Mouse (Mus musculus): ENCODE measurements around the gene Morn1. TPM values are rescaled to one million over a fixed set of nuclear protein-coding genes. Genes with fewer than 3 reads are reported as not detected.

Morn1 gene
- polyA plus RNA-seq, 1 experiment from 2014 or later, result 4.6 TPM

DNA sequence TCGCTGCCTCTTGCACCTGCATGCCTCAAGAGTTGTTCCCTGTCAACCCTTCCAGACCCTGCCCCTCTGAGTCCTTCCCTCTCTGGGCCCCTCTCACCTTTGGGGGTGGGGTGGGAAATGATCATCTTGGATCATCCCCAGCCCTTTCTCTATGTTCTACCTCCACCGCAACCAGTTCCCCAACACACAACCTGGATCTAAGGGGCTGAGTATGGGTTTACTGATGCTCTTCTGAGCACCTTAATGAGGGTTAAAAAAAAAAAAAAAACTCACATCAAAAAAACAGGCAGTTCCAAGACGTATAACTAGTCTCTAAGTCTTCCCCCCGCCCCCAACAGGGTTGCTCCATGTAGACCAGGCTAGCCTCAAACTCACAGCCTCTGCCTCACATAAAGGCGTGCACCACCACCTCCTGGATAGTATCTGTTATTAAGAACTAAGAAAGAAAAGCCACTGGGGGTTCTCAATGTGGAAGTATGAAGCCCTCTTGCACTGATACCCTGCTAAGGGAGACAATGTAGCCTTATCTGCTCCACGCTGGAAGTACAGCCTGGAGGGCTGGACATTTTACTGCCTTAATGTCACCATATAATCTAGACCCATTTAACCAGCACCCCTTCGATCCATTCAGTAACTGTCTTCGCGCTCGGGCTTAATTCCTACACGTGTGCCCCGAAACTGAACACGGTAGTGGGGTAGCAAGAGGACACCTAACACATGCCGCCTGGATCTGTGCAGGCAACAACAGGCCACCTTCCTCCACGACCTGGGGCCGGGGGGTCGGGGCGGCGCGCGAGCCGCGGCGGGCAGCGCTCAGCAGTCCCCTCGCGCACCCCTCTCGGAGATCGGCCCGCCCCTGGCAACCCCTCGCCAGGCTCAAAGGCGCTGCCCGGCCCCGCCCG lies 920 bp upstream of the Morn1 start:
- Histone ChIP-seq H3K27me3 (ENCODE audit: insufficient read depth, poor library complexity, severe bottlenecking) (no peaks in the 10 kb centered on the region), H3K36me3 (peaks cover 32% of the 10 kb centered on the region), H3K9me3 (no peaks in the 10 kb centered on the region), H3K4me1 (peaks cover 38% of the 10 kb centered on the region), H3K27ac (peak overlapping the region; percentile 96), H3K4me3 (peak overlapping the region; percentile 97)
- no peak for DNase-seq (ENCODE audit: low spot score)
- WGBS, result 6% methylated on average over 32 of the region's 35 CpGs

DNA sequence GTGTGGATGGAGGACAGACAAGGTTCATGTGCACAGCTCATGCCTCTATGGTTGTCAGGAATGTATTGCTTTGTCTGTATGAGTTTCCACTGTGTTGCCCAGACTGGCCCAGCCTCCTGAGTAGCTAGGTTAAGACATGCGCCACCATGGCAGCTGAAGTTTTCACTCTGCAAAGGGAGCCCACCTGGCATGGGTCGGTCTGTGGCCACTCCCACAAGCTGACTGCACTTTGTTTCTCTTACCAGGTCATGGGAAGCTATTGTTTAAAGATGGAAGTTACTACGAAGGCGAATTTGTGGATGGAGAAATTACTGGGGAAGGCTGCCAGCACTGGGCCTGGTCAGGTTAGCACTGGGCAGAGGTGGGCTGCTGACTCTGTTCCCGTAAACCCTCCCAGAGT lies 2.9 kb downstream of the Morn1 start:
- WGBS, result 90% methylated on average over 5 of the region's 5 CpGs
- no peak for DNase-seq (ENCODE audit: low spot score)
- Histone ChIP-seq H3K27ac (no peak overlapping the region), H3K4me1 (peaks cover 24% of the 10 kb centered on the region), H3K9me3 (no peaks in the 10 kb centered on the region), H3K36me3 (peaks cover 6% of the 10 kb centered on the region), H3K27me3 (ENCODE audit: insufficient read depth, poor library complexity, severe bottlenecking) (no peaks in the 10 kb centered on the region), H3K4me3 (no peak overlapping the region)

DNA sequence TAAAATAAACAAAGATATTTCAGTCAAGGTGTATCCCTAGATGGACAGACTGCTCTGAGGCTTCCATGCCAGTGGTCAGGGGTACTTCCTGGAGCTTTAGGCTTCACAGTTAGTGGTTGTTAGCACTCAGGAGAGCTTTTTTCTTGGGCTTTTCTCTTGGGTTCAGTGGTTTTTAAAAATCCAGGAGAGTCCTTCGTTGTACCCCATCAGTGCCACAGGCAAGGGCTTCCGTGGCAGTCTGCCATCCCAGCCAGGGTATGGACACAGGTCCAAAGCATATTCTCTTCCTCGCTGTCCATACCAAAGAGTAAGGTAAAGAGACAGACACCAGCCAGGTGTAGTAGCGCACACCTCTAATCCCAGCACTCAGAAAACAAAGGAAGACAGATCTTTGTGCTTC lies 3.8 kb downstream of the Morn1 start:
- Histone ChIP-seq H3K27me3 (ENCODE audit: insufficient read depth, poor library complexity, severe bottlenecking) (no peaks in the 10 kb centered on the region), H3K27ac (no peak overlapping the region), H3K36me3 (peaks cover 6% of the 10 kb centered on the region), H3K9me3 (no peaks in the 10 kb centered on the region), H3K4me1 (peaks cover 22% of the 10 kb centered on the region), H3K4me3 (no peak overlapping the region)
- DNase-seq (ENCODE audit: low spot score), result no peak
- 85% methylated on average over 4 of the region's 4 CpGs for WGBS

DNA sequence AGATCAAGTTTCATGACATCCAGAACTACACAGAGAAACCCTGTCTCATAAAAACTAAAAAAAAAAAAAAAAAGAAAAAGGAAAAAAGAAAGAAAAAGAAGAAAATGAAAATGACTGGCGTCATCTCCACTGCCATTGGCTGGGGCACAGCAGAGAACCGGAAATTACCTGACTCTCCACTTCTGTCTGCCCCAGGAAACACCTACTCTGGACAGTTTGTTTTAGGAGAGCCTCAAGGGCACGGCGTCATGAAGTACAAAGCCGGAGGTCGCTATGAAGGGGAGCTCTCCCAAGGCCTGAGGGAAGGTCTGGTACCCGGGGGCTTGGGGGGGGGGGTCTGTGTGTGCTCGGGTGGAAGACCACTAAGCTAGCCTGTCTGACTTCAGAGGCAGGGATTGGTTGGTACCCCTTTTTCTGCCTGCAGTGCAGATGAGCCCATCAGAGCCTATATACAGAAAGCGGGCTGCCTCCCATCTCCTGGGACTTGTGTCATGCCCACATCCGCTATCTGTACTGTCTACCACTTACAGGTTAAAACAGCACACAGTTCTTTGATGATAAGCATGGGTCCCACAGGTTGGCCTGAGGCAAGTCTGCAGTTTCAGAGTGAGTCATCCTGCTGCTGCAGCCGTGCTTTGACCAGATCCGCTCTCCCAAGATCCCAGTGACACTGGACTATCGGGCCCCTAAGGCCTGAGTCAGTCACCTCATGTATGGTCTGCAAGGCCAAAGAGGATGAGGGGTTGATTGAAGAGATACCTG lies 4.5 kb downstream of the Morn1 start:
- Histone ChIP-seq H3K27me3 (ENCODE audit: insufficient read depth, poor library complexity, severe bottlenecking) (no peaks in the 10 kb centered on the region), H3K9me3 (no peaks in the 10 kb centered on the region), H3K27ac (no peak overlapping the region), H3K4me3 (no peak overlapping the region), H3K36me3 (peaks cover 6% of the 10 kb centered on the region), H3K4me1 (peaks cover 23% of the 10 kb centered on the region)
- DNase-seq (ENCODE audit: low spot score), result no peak
- 88% methylated on average over 13 of the region's 13 CpGs for WGBS

DNA sequence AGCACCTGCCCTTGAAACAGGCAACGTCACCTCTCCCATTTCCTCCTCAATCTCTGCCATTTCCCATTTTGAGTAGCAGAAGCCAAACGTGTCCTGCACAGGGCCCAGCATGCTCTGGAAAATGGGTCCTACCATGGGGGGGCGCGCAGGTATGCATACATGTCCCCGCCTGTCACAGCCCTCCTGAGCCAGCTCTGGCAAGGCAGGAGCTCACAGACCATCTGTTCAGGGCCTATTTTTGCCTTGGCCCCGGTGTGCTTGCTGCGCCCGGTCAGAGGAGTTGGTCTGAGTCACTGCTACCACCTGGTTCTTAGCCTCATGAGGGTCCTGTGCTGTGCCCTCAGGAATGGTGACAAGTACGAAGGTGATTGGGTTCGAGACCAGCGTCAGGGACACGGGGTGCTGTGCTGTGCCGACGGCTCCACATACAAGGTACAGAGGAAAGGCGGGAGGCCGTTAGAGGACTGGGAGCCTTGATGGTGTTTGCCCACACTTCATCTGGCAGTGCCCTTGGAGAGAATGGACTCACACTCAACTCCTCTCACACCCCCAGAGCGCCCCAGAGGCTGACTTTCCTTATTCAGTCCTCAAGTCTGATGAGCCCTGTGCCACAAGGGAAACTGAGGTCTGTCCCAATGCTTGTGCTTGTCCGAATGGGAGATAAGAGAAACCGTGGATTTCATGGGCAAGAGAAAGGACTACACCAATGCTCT lies 6.5 kb downstream of the Morn1 start:
- H3K9me3 ChIP-seq, result no peaks in the 10 kb centered on the region
- H3K36me3 ChIP-seq, result peaks cover 6% of the 10 kb centered on the region
- DNase-seq (ENCODE audit: low spot score), result no peak
- H3K27ac ChIP-seq, result no peak overlapping the region
- WGBS, result 88% methylated on average over 19 of the region's 19 CpGs
- H3K27me3 ChIP-seq (ENCODE audit: insufficient read depth, poor library complexity, severe bottlenecking), result no peaks in the 10 kb centered on the region
- H3K4me1 ChIP-seq, result peaks cover 21% of the 10 kb centered on the region
- no peak overlapping the region for H3K4me3 ChIP-seq

DNA sequence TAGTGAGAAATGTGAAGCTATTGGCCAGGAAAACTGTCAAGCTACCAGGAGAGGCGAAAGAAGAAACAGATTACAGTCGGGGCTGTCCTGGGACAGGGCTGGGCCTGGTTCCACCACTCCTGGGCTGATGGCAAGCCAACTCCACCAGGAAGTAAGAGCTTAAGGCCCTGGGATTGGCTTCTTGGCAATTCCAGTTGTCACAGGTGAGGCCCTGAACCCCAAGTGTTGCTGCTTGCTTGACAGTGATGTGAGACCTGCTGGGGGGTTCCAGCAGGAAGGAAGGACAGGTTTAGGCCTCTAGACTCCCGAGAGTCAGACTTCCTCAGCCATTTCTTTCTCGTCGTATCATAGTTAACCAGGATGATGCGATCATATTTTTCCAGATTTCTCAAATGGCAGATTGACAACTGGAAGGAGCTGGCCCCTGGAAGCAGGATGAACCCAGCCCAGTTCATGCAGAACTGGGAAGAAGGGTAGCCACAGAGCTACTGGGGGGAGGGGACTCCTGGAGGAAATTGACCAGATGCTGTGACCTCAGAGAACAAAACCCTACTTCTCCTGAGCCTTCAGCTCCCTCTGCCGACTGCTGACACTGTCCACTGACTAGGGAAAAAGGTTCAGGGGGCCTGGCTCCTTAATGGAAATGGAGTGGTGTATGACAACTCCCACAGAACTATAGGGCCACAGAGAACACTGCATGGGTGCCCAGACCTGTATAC lies 7.2 kb downstream of the Morn1 start:
- WGBS, result 75% methylated on average over 7 of the region's 7 CpGs
- Histone ChIP-seq H3K27me3 (ENCODE audit: insufficient read depth, poor library complexity, severe bottlenecking) (no peaks in the 10 kb centered on the region), H3K27ac (no peak overlapping the region)

DNA sequence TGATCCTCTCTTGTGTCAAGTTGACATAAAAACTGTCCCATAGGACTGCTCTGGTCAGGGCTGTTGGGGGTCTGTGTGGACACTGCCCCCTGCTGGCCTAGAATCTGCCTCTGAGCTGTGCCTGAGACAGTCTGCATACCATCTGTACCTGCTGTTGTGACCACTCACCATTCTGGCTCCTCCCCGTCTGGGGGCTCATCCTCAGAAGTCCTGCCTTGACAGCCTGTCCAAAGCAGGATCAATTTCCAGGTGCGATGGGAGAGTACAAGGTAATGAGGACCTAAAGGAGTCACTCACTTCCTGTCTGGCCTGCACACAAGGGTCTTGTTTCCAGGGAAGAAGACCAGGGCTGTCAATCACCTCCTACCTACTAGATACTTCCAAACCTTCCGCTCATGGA lies 8.2 kb downstream of the Morn1 start:
- no peak overlapping the region for H3K27ac ChIP-seq
- 59% methylated on average over 3 of the region's 3 CpGs for WGBS
- no peak for DNase-seq (ENCODE audit: low spot score)
- H3K27me3 ChIP-seq (ENCODE audit: insufficient read depth, poor library complexity, severe bottlenecking), result no peaks in the 10 kb centered on the region
- H3K9me3 ChIP-seq, result no peaks in the 10 kb centered on the region
- peaks cover 6% of the 10 kb centered on the region; the same call in 1 of the 2 replicates for H3K36me3 ChIP-seq
- H3K4me3 ChIP-seq, result no peak overlapping the region
- H3K4me1 ChIP-seq, result peaks cover 32% of the 10 kb centered on the region

More for the DNA sequence above, 7.2 kb downstream of the Morn1 start:
- peaks cover 22% of the 10 kb centered on the region for H3K4me1 ChIP-seq
- H3K4me3 ChIP-seq, result no peak overlapping the region
- DNase-seq (ENCODE audit: low spot score), result no peak
- H3K9me3 ChIP-seq, result no peaks in the 10 kb centered on the region
- peaks cover 6% of the 10 kb centered on the region for H3K36me3 ChIP-seq

DNA sequence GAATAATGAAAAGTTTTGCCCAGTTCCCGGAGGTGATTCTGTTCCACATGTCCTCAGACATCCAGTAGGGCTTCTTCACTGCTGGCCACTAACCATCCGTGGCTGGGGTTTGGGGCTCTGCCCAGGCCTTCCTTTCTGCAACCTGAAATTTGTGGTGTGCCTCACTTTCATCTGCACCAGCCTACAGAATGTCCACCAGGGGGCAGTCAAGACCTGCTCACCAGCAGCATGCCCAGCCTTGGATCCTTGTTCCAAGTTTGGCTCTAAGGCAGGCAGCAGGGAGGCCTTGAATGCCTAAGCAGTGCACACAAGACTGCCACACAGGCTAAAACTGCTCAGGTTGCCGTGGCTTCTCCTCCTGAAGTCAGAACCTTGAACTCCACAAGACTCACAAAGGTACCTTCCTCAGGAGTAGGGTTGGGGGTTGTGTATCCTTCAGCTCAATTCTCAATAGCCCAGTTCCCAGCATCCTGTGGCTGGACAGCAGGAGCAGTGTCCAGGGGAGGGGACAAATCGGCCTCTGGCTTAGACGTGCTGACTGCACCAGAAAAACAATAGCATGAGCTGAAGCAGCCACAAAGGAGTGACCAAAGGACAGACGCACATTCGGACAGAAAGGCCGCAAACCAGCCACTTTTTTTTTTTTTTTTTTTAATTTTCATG lies 9.0 kb downstream of the Morn1 start:
- Histone ChIP-seq H3K4me3 (no peak overlapping the region), H3K9me3 (no peaks in the 10 kb centered on the region), H3K27me3 (ENCODE audit: insufficient read depth, poor library complexity, severe bottlenecking) (no peaks in the 10 kb centered on the region), H3K27ac (peak overlapping the region; percentile 54), H3K4me1 (peaks cover 33% of the 10 kb centered on the region), H3K36me3 (peaks cover 6% of the 10 kb centered on the region; the same call in 1 of the 2 replicates)
- peak; percentile 93 for DNase-seq (ENCODE audit: low spot score)
- WGBS, result 43% methylated on average over 8 of the region's 8 CpGs

DNA sequence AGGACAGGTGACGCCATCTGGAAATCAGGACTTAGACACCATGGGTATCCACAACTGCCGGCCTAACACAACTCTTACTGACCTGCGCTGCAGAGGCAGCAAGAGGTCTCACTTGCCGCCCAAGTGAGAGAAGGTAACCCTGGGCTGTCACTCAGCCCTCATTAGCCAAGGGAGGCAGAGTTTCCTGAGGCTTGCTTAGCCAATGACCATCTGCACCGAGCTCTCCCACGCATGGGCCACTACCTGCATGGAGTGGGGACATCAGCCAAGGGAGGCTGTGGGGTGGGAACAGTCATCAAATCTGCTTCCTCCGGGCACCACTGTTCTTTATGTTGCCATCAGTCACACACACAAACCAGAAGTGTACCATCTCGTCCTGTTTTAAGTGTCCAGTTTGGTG lies 9.6 kb downstream of the Morn1 start:
- DNase-seq (ENCODE audit: low spot score), result no peak
- Histone ChIP-seq H3K4me3 (no peak overlapping the region), H3K36me3 (0 out of 2 replicates have a peak, but pooled peaks cover 4% of the 10 kb centered on the region), H3K27me3 (ENCODE audit: insufficient read depth, poor library complexity, severe bottlenecking) (no peaks in the 10 kb centered on the region), H3K4me1 (peaks cover 33% of the 10 kb centered on the region), H3K9me3 (no peaks in the 10 kb centered on the region), H3K27ac (no peak overlapping the region)
- 86% methylated on average over 8 of the region's 8 CpGs for WGBS

DNA sequence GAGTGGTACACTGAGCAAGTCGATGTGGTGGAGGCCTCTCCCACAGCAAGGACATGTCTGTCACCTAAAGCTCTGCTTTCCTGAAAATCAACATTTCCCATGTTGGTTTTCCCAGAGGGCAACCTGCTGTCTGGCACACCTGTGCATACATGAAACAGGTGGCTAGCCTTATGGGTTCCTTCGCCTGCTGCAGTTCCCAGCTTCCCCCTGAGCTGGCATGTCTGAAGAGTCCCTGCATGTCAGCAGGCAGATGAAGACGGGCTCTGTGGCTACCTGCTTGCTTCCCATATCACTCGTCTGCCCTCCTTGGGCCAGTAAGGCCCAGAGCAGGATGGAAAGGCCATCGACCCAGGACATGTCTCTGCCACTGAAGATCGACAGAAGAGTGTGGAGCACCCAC lies 11.1 kb downstream of the Morn1 start:
- 74% methylated on average over 6 of the region's 6 CpGs for WGBS
- Histone ChIP-seq H3K27ac (no peak overlapping the region), H3K4me3 (no peak overlapping the region), H3K9me3 (no peaks in the 10 kb centered on the region), H3K36me3 (0 out of 2 replicates have a peak, but pooled peaks cover 4% of the 10 kb centered on the region), H3K27me3 (ENCODE audit: insufficient read depth, poor library complexity, severe bottlenecking) (no peaks in the 10 kb centered on the region), H3K4me1 (peaks cover 33% of the 10 kb centered on the region)
- no peak for DNase-seq (ENCODE audit: low spot score)

DNA sequence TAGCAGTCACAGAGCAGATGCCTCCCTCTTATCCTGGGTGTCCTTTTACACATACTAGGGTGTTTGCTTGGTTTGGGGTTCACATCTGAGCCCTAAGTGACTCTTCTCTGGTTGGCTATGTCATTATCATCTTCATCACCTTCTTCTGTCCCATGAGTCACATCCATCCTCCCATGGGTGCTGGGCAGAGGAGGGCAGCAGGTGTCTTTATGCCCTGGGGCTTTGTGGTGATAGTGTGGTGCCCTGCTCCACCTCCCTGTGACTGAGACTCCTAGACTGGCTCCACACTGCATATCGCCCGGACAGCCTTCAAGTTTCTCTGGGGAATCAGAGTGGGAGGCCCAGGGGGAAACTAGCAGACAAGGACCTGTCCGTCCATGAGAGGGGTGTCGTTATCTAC lies 12.2 kb downstream of the Morn1 start:
- Histone ChIP-seq H3K4me1 (peaks cover 33% of the 10 kb centered on the region), H3K36me3 (no peaks in the 10 kb centered on the region), H3K27ac (no peak overlapping the region), H3K27me3 (ENCODE audit: insufficient read depth, poor library complexity, severe bottlenecking) (no peaks in the 10 kb centered on the region), H3K9me3 (no peaks in the 10 kb centered on the region), H3K4me3 (no peak overlapping the region)
- WGBS, result 53% methylated on average over 4 of the region's 4 CpGs
- no peak for DNase-seq (ENCODE audit: low spot score)

DNA sequence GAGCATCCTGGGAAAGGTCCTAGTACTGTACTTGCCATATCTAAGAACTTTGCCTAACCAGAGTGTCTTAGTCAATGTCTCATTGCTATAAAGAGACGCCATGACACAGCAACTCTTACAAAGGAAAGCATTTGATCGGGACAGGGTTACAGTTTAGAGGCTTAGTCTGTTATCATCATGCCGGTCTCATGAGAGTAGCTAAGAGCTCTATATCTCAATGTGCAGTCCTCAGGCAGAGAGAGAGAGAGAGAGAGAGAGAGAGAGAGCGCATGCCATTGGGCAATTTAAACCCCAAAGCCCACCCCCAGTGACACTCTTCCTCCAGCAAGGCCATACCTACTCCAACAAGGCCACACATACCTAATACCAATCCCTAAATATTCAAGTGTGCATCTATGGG lies 21.5 kb downstream of the Morn1 start:
- no peak for DNase-seq (ENCODE audit: low spot score)
- no peak overlapping the region for H3K27ac ChIP-seq
- 0 out of 2 replicates have a peak, but pooled peaks cover 7% of the 10 kb centered on the region for H3K4me1 ChIP-seq
- H3K9me3 ChIP-seq, result no peaks in the 10 kb centered on the region
- H3K36me3 ChIP-seq, result no peaks in the 10 kb centered on the region
- H3K4me3 ChIP-seq, result no peak overlapping the region
- 0 out of 2 replicates have a peak, but pooled peaks cover 4% of the 10 kb centered on the region for H3K27me3 ChIP-seq (ENCODE audit: insufficient read depth, poor library complexity, severe bottlenecking)
- 95% methylated on average over 4 of the region's 4 CpGs for WGBS
